Mouse (Mus musculus): ENCODE measurements around the gene Gm45021. TPM values are rescaled to one million over a fixed set of nuclear protein-coding genes. Genes with fewer than 3 reads are reported as not detected.
A peak's percentile ranks its signal among the peaks of the same experiment; 100 is the strongest.

The Gm45021 gene
- polyA plus RNA-seq, 1 experiment, result not detected

- Histone ChIP-seq H3K27ac (ENCODE audit: insufficient read depth, low read length) (no peak overlapping the region), H3K4me1 (ENCODE audit: control insufficient read depth, insufficient read depth, low read length) (no peaks in the 10 kb centered on the region), H3K9ac (ENCODE audit: low read depth, poor library complexity, severe bottlenecking) (peak overlapping the region; percentile 32), H3K9me3 (replicated peaks; ENCODE audit: control insufficient read depth, insufficient read depth, low read length, poor library complexity, severe bottlenecking) (no peaks in the 10 kb centered on the region), H3K27me3 (ENCODE audit: control insufficient read depth, insufficient read depth, low read length, poor library complexity, severe bottlenecking) (no peaks in the 10 kb centered on the region; the same call in none of the 2 replicates), H3K4me3 (ENCODE audit: low read depth, low read length) (peak overlapping the region; percentile 44), H3K36me3 (ENCODE audit: control insufficient read depth, insufficient read depth, low read length, poor library complexity, severe bottlenecking) (no peaks in the 10 kb centered on the region)
- no peak for TF ChIP-seq CTCF (IDR thresholded peaks at IDR 0.05; ENCODE audit: low read depth, low read length)
Observed at GRCm38 (mm10) chr6:48627511-48627924, 38.1 kb downstream of the Gm45021 start.

DNA sequence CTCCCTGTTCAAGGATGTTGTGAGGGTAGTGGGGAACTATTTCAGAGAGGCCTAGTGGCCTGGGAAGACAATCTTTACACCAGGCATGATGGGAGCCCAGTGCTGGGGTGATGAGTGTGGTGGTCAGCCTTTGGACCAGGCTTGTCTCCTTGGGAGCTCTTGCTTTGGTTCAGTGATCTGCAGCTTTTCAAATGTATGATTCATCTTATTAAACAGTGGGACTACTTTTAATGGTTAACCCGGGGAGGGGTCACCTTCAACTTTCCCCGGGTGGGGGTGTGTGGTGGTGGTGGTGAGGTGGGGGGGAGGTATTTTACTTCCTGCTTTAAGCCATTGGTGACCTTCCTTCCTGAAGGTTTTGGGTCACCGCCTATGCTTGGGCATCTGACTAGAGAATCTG lies 39.0 kb downstream of the Gm45021 start:
- Histone ChIP-seq H3K36me3 (ENCODE audit: control insufficient read depth, insufficient read depth, low read length, poor library complexity, severe bottlenecking) (no peaks in the 10 kb centered on the region), H3K9ac (ENCODE audit: low read depth, poor library complexity, severe bottlenecking) (no peak overlapping the region), H3K27me3 (ENCODE audit: control insufficient read depth, insufficient read depth, low read length, poor library complexity, severe bottlenecking) (no peaks in the 10 kb centered on the region; the same call in none of the 2 replicates)

GRCm38 (mm10) chr6:48628808-48629660 lies 39.6 kb downstream of the Gm45021 start:
- Histone ChIP-seq H3K27ac (ENCODE audit: insufficient read depth, low read length) (no peak overlapping the region), H3K27me3 (ENCODE audit: control insufficient read depth, insufficient read depth, low read length, poor library complexity, severe bottlenecking) (no peaks in the 10 kb centered on the region; the same call in none of the 2 replicates), H3K36me3 (ENCODE audit: control insufficient read depth, insufficient read depth, low read length, poor library complexity, severe bottlenecking) (no peaks in the 10 kb centered on the region)

More for the DNA sequence above, 39.0 kb downstream of the Gm45021 start:
- Histone ChIP-seq H3K9me3 (replicated peaks; ENCODE audit: control insufficient read depth, insufficient read depth, low read length, poor library complexity, severe bottlenecking) (no peaks in the 10 kb centered on the region), H3K4me3 (ENCODE audit: low read depth, low read length) (no peak overlapping the region), H3K27ac (ENCODE audit: insufficient read depth, low read length) (no peak overlapping the region), H3K4me1 (ENCODE audit: control insufficient read depth, insufficient read depth, low read length) (no peaks in the 10 kb centered on the region)
- TF ChIP-seq EP300 (IDR thresholded peaks at IDR 0.05; ENCODE audit: insufficient read depth, low read depth, low read length) (no peak), CTCF (IDR thresholded peaks at IDR 0.05; ENCODE audit: low read depth, low read length) (no peak), POLR2A (IDR thresholded peaks at IDR 0.05; ENCODE audit: insufficient read depth, low read length) (no peak)

GRCm38 (mm10) chr6:48629661-48630034 lies 40.2 kb downstream of the Gm45021 start:
- Histone ChIP-seq H3K4me3 (ENCODE audit: low read depth, low read length) (peak overlapping the region; percentile 34), H3K9ac (ENCODE audit: low read depth, poor library complexity, severe bottlenecking) (peak overlapping the region; percentile 37; the same call in 1 of the 2 replicates), H3K4me1 (ENCODE audit: control insufficient read depth, insufficient read depth, low read length) (no peaks in the 10 kb centered on the region), H3K9me3 (replicated peaks; ENCODE audit: control insufficient read depth, insufficient read depth, low read length, poor library complexity, severe bottlenecking) (no peaks in the 10 kb centered on the region), H3K27me3 (ENCODE audit: control insufficient read depth, insufficient read depth, low read length, poor library complexity, severe bottlenecking) (no peaks in the 10 kb centered on the region; the same call in none of the 2 replicates), H3K36me3 (ENCODE audit: control insufficient read depth, insufficient read depth, low read length, poor library complexity, severe bottlenecking) (no peaks in the 10 kb centered on the region), H3K27ac (ENCODE audit: insufficient read depth, low read length) (no peak overlapping the region)
- TF ChIP-seq EP300 (IDR thresholded peaks at IDR 0.05; ENCODE audit: insufficient read depth, low read depth, low read length), result no peak
- no peak for TF ChIP-seq CTCF (IDR thresholded peaks at IDR 0.05; ENCODE audit: low read depth, low read length)
- TF ChIP-seq POLR2A (IDR thresholded peaks at IDR 0.05; ENCODE audit: insufficient read depth, low read length), result no peak

More at GRCm38 (mm10) chr6:48628808-48629660, 39.6 kb downstream of the Gm45021 start:
- H3K9me3 ChIP-seq (replicated peaks; ENCODE audit: control insufficient read depth, insufficient read depth, low read length, poor library complexity, severe bottlenecking), result no peaks in the 10 kb centered on the region
- no peak for TF ChIP-seq CTCF (IDR thresholded peaks at IDR 0.05; ENCODE audit: low read depth, low read length)
- no peak for TF ChIP-seq EP300 (IDR thresholded peaks at IDR 0.05; ENCODE audit: insufficient read depth, low read depth, low read length)
- no peak for TF ChIP-seq POLR2A (IDR thresholded peaks at IDR 0.05; ENCODE audit: insufficient read depth, low read length)
- peak overlapping the region; percentile 34 for H3K4me3 ChIP-seq (ENCODE audit: low read depth, low read length)
- H3K4me1 ChIP-seq (ENCODE audit: control insufficient read depth, insufficient read depth, low read length), result no peaks in the 10 kb centered on the region
- H3K9ac ChIP-seq (ENCODE audit: low read depth, poor library complexity, severe bottlenecking), result peak overlapping the region; percentile 37

GRCm38 (mm10) chr6:48630831-48631230 lies 41.4 kb downstream of the Gm45021 start:
- H3K9ac ChIP-seq (ENCODE audit: low read depth, poor library complexity, severe bottlenecking), result no peak overlapping the region
- H3K9me3 ChIP-seq (replicated peaks; ENCODE audit: control insufficient read depth, insufficient read depth, low read length, poor library complexity, severe bottlenecking), result no peaks in the 10 kb centered on the region
- no peak overlapping the region for H3K4me3 ChIP-seq (ENCODE audit: low read depth, low read length)
- H3K27me3 ChIP-seq (ENCODE audit: control insufficient read depth, insufficient read depth, low read length, poor library complexity, severe bottlenecking), result no peaks in the 10 kb centered on the region; the same call in none of the 2 replicates
- H3K27ac ChIP-seq (ENCODE audit: insufficient read depth, low read length), result no peak overlapping the region
- H3K4me1 ChIP-seq (ENCODE audit: control insufficient read depth, insufficient read depth, low read length), result no peaks in the 10 kb centered on the region
- TF ChIP-seq POLR2A (IDR thresholded peaks at IDR 0.05; ENCODE audit: insufficient read depth, low read length), result no peak
- no peak for TF ChIP-seq CTCF (IDR thresholded peaks at IDR 0.05; ENCODE audit: low read depth, low read length)
- no peak for TF ChIP-seq EP300 (IDR thresholded peaks at IDR 0.05; ENCODE audit: insufficient read depth, low read depth, low read length)
- no peaks in the 10 kb centered on the region for H3K36me3 ChIP-seq (ENCODE audit: control insufficient read depth, insufficient read depth, low read length, poor library complexity, severe bottlenecking)

DNA sequence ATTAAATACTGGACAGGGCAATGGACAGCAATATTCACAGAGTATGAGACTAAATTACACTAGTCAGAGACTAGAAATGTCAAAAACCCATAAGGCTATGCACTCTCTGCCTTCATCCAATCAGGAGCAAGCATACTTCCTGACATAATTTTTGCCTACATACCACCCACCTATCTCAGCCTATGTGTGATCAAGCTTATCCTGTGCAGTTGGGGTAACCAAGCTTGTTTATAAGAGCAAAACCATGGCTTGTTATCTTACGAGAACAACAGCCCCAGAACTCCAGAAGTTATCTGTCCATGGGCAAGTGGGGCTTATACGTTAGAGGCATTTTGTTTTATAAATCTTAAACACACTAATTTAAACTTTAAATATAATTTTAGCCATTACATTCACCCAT lies 45.7 kb downstream of the Gm45021 start:
- Histone ChIP-seq H3K36me3 (ENCODE audit: control insufficient read depth, insufficient read depth, low read length, poor library complexity, severe bottlenecking) (no peaks in the 10 kb centered on the region), H3K9me3 (replicated peaks; ENCODE audit: control insufficient read depth, insufficient read depth, low read length, poor library complexity, severe bottlenecking) (no peaks in the 10 kb centered on the region), H3K27ac (ENCODE audit: insufficient read depth, low read length) (no peak overlapping the region), H3K4me3 (ENCODE audit: low read depth, low read length) (no peak overlapping the region), H3K4me1 (ENCODE audit: control insufficient read depth, insufficient read depth, low read length) (no peaks in the 10 kb centered on the region), H3K27me3 (ENCODE audit: control insufficient read depth, insufficient read depth, low read length, poor library complexity, severe bottlenecking) (no peaks in the 10 kb centered on the region), H3K9ac (ENCODE audit: low read depth, poor library complexity, severe bottlenecking) (no peak overlapping the region)
- TF ChIP-seq EP300 (IDR thresholded peaks at IDR 0.05; ENCODE audit: insufficient read depth, low read depth, low read length) (no peak), POLR2A (IDR thresholded peaks at IDR 0.05; ENCODE audit: insufficient read depth, low read length) (no peak), CTCF (IDR thresholded peaks at IDR 0.05; ENCODE audit: low read depth, low read length) (no peak)

Measured in ES-Bruce4 (cell line).